Mouse (Mus musculus): ENCODE measurements around the gene Gm9195.

DNA sequence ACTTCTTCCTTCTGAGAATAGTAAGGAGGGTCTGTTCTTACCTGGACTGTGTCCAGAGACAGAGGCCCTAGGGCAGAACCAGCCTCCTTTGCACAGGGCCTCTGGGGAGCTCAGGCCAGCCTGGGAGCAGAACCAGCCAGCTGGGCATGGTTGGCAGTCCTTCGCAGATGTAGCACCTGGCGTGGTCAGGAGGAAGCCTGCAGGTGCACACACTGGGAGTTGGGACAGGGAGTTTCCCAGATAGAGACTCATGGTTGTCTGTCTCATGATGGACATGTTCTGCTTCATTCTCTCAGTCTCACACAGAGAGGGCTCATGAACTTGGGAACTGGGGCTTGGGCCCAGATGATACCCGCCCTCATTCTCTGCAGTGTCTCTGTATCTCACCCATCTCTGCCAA is 25.3 kb downstream of the Gm9195 start:
- TF ChIP-seq EP300 (IDR thresholded peaks at IDR 0.05; ENCODE audit: insufficient read depth, low read depth, low read length), result no peak
- TF ChIP-seq POLR2A (IDR thresholded peaks at IDR 0.05; ENCODE audit: insufficient read depth, low read depth, low read length), result no peak
- no peak for TF ChIP-seq CTCF (IDR thresholded peaks at IDR 0.05)
